Mouse (Mus musculus) ES-E14 (cell line): ENCODE measurements around the gene Isg20.

ENCODE experiments used
- CHD2 ChIP-seq: IDR thresholded peaks from 2 replicates; pipeline ENCODE4 v1.6.1; 2014; ENCODE audit warnings: mild to moderate bottlenecking, low read depth, low read length, inconsistent platforms
- HCFC1 ChIP-seq: IDR thresholded peaks from 2 replicates; pipeline ENCODE4 v1.6.1; 2012; ENCODE audit warnings: low read length, inconsistent platforms, borderline replicate concordance; ENCODE audit not compliant: insufficient read depth
- MAFK ChIP-seq: IDR thresholded peaks from 2 replicates; pipeline ENCODE4 v1.6.1; 2014; ENCODE audit warnings: mild to moderate bottlenecking, low read depth, low read length, inconsistent platforms; ENCODE audit not compliant: insufficient read depth
- ZC3H11A ChIP-seq: IDR thresholded peaks from 2 replicates; pipeline ENCODE4 v1.6.1; 2012; ENCODE audit warnings: low read depth, mild to moderate bottlenecking, inconsistent platforms, low read length, borderline replicate concordance
- ZNF384 ChIP-seq: IDR thresholded peaks from 2 replicates; pipeline ENCODE4 v1.6.1; 2012; ENCODE audit warnings: low read depth, low read length, inconsistent platforms

- TF ChIP-seq HCFC1: no peak
- no peak for TF ChIP-seq MAFK
- no peak for TF ChIP-seq CHD2
- no peak for TF ChIP-seq ZNF384
- no peak for TF ChIP-seq ZC3H11A
These were observed 12.5 kb downstream of the Isg20 start for GRCm38 (mm10) chr7:78925680-78926079.
